Mouse (Mus musculus) liver, embryonic 14.5 days (tissue): ENCODE results near the gene Met. TPM values are rescaled to one million over a fixed set of nuclear protein-coding genes. Genes with fewer than 3 reads are reported as not detected.

ENCODE experiments used
- ATAC-seq: fragments of 200-750 bp; cut with Nextera tagmentation; 2 replicates; pipeline ENCODE4 v1.8.0; 2017; ENCODE audit warnings: moderate number of reproducible peaks, mild to moderate bottlenecking, moderate library complexity; ENCODE audit not compliant: insufficient read depth
- DNase-seq, 3 experiments: peaks; one replicate each; pipeline ENCODE4 v3.0.0-alpha.2; 2012 to 2013; ENCODE audit warnings: low read depth in 3 of 3, low spot score in 3 of 3
- H3K27ac ChIP-seq: fragments of 300-500 bp; sonication (generic); 2 replicates; pipeline ENCODE4 v1.5.1; 2014; ENCODE audit warnings: moderate library complexity, mild to moderate bottlenecking, control low read depth, inconsistent platforms
- H3K27me3 ChIP-seq: fragments of 300-500 bp; sonication (generic); 2 replicates; pipeline ENCODE4 v1.6.1; 2014; ENCODE audit warnings: mild to moderate bottlenecking, low read length, moderate library complexity; ENCODE audit not compliant: control insufficient read depth, insufficient read depth
- H3K36me3 ChIP-seq: fragments of 300-500 bp; sonication (generic); replicated peaks from 2 replicates; pipeline ENCODE4 v1.6.1; 2014; ENCODE audit warnings: low read depth; ENCODE audit not compliant: control insufficient read depth, insufficient read depth
- H3K4me1 ChIP-seq, 2 experiments: fragments of 200-500 bp in 1 of 2; fragments of 300-500 bp in 1 of 2; sonication (generic) in 1 of 2; replicated peaks; 2 replicates each; pipeline ENCODE4 v1.6.1; 2012 to 2014; ENCODE audit warnings: antibody characterized with exemption in 1 of 2, inconsistent platforms in 1 of 2, low read length in 1 of 2; ENCODE audit not compliant: control insufficient read depth in 2 of 2, insufficient read depth in 2 of 2
- H3K4me2 ChIP-seq: fragments of 300-500 bp; sonication (generic); 2 replicates; pipeline ENCODE4 v1.6.1; 2014; ENCODE audit warnings: low read depth, mild to moderate bottlenecking, control low read depth, moderate library complexity
- H3K4me3 ChIP-seq, 2 experiments: fragments of 200-500 bp in 1 of 2; fragments of 300-500 bp in 1 of 2; sonication (generic) in 1 of 2; 2 replicates each; pipeline ENCODE4 v1.5.1; 2012 to 2014; ENCODE audit warnings: low read depth in 2 of 2, low read length in 2 of 2, mild to moderate bottlenecking in 2 of 2, control low read depth in 1 of 2, inconsistent platforms in 1 of 2, moderate library complexity in 1 of 2; ENCODE audit not compliant: insufficient read depth in 1 of 2
- H3K9ac ChIP-seq: fragments of 300-500 bp; sonication (generic); replicated peaks from 2 replicates; pipeline ENCODE4 v1.6.1; 2014; ENCODE audit warnings: mild to moderate bottlenecking, control low read depth, moderate library complexity
- H3K9me3 ChIP-seq: fragments of 300-500 bp; sonication (generic); 2 replicates; pipeline ENCODE4 v1.6.1; 2016; ENCODE audit warnings: low read length, mixed read lengths; ENCODE audit not compliant: control insufficient read depth
- CTCF ChIP-seq: IDR thresholded peaks from 2 replicates; pipeline ENCODE4 v1.5.1; 2016; ENCODE audit warnings: antibody characterized with exemption, low read depth, control low read depth
- EP300 ChIP-seq: IDR thresholded peaks from 2 replicates; pipeline ENCODE4 v1.6.1; 2016; ENCODE audit warnings: antibody characterized with exemption, low read depth
- WGBS: fragments of 180-500 bp; shearing (Covaris S2); extraction: QIAGEN DNeasy Blood & Tissue Kit; methylation state at CpG from one replicate; pipeline ENCODE4 v1.1.7; 2014; ENCODE audit not compliant: insufficient replicate concordance; 5-methylcytosine and 5-hydroxymethylcytosine counted together
- polyA plus RNA-seq, 2 experiments: library from polyadenylated mRNA; depleted of rRNA in 1 of 2; stranded (reverse) in 1 of 2; unstranded in 1 of 2; fragments of >200 nt; fragmentation: Nextera tagmentation in 1 of 2; extraction: Ambion mirVana in 1 of 2; gene quantifications; 2 replicates each; pipeline versions ENCODE4 v1.2.1 to v1.2.3; 2012 to 2014

Met gene
- polyA plus RNA-seq, 2 experiments: 3.1 to 5.5 TPM

DNA sequence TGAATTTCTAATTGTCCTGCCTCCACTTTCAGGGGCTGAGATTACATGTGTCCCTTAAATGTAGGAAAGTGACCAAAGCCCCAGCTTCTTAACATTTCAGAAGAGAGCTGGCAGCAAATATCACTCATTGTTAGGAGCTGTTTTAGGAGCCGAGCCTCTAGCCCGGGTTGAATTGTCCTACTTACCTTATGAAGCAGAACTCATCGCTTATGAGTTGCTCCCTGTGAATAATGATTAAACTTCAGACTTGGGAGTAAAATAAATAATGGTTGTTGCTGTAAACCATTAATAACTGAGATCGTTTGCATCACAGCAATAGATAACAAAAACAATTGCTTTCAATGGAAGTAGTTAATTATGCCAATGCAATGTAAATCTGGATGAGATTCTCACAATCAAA, 20.3 kb upstream of the Met start:
- H3K4me2 ChIP-seq: no peak overlapping the region
- no peak overlapping the region for H3K4me3 ChIP-seq
- DNase-seq (no peak), ATAC-seq (no peak)
- no peaks in the 10 kb centered on the region for H3K27me3 ChIP-seq
- H3K9me3 ChIP-seq: no peaks in the 10 kb centered on the region
- WGBS: 63% methylated on average over 4 of the region's 4 CpGs
- no peak for TF ChIP-seq EP300
- H3K9ac ChIP-seq: no peak overlapping the region
- H3K27ac ChIP-seq: no peak overlapping the region
- H3K36me3 ChIP-seq: no peaks in the 10 kb centered on the region
- no peaks in the 10 kb centered on the region for H3K4me1 ChIP-seq

DNA sequence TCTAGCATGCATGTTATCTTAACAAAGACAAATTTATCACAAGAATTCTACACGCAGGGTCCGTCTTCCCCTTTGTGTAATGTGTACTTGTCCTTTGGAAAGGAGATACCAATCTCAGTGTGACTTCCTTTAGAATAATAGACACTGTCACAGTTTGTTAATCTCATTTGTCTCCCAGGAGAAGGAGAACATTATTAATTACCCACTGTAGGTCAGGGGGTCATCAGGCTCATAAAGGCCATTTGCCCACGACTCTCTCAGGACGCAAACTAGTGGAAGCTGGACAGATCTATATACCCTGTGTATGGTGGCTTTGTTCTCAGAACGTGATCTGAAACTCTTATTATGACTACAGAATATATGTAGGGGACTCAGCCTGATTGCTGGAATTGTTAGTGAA, 12.3 kb upstream of the Met start:
- no peak overlapping the region for H3K27ac ChIP-seq
- no peaks in the 10 kb centered on the region for H3K9me3 ChIP-seq
- TF ChIP-seq EP300 (no peak), CTCF (no peak)
- DNase-seq (no peak), ATAC-seq (no peak)
- no peak overlapping the region for H3K9ac ChIP-seq
- no peaks in the 10 kb centered on the region for H3K4me1 ChIP-seq
- H3K36me3 ChIP-seq: no peaks in the 10 kb centered on the region
- H3K4me2 ChIP-seq: no peak overlapping the region
- no peak overlapping the region for H3K4me3 ChIP-seq
- H3K27me3 ChIP-seq: no peaks in the 10 kb centered on the region
- WGBS: 31% methylated on average over 5 of the region's 5 CpGs

DNA sequence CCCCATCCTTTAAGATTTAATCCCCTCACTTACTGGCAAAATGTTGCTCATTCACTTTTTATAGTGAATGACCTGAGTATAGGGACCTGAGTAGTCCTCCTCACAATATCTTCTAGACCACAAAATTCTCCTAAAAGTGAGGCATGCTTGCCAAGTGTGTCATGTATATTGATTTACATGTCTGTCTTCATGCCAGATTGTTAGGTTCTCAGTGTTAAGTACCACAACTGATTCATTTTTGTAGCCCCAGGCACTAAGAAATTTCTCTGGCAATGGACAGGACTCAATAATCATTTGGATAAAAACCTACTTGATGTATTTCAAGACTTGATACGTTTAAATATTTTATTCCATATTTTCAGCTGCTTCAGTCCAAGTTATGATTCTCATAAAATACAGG, 8.5 kb upstream of the Met start:
- Histone ChIP-seq H3K4me3 (no peak overlapping the region), H3K9ac (no peak overlapping the region), H3K27ac (no peak overlapping the region), H3K27me3 (no peaks in the 10 kb centered on the region), H3K4me2 (no peak overlapping the region), H3K4me1 (no peaks in the 10 kb centered on the region), H3K36me3 (no peaks in the 10 kb centered on the region), H3K9me3 (no peaks in the 10 kb centered on the region)
- ATAC-seq (no peak), DNase-seq (no peak)
- WGBS: 48% methylated on average over 1 of the region's 1 CpGs
- TF ChIP-seq EP300: no peak
- no peak for TF ChIP-seq CTCF

DNA sequence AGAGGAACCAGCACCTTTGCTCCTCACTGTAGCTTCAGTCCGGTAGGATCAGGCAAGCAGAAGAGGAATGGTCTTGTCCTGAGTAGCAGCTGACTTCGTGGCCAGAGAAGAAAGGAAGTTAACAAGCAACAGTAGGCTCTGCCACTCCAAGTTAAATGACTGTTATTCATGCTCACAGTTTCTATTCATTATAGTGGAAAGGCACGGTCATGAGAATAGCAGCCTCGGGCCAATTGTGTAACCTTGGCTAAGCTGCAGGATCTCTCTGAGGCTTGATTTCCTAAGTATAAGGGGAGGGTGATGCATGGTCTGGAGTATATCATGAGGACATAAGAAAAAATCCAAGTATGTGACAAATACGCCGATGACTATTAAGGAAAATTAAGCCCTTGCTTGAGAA, 4.0 kb upstream of the Met start:
- peaks cover 2% of the 10 kb centered on the region; the same call in 1 of the 2 replicates for H3K27me3 ChIP-seq
- no peak overlapping the region for H3K4me2 ChIP-seq
- 49% methylated on average over 6 of the region's 6 CpGs for WGBS
- H3K4me1 ChIP-seq: no peaks in the 10 kb centered on the region
- H3K9me3 ChIP-seq: no peaks in the 10 kb centered on the region
- no peak for DNase-seq
- H3K4me3 ChIP-seq: no peak overlapping the region
- H3K36me3 ChIP-seq: no peaks in the 10 kb centered on the region
- no peak for TF ChIP-seq EP300
- TF ChIP-seq CTCF: no peak
- H3K27ac ChIP-seq: no peak overlapping the region
- ATAC-seq: no peak
- H3K9ac ChIP-seq: no peak overlapping the region

DNA sequence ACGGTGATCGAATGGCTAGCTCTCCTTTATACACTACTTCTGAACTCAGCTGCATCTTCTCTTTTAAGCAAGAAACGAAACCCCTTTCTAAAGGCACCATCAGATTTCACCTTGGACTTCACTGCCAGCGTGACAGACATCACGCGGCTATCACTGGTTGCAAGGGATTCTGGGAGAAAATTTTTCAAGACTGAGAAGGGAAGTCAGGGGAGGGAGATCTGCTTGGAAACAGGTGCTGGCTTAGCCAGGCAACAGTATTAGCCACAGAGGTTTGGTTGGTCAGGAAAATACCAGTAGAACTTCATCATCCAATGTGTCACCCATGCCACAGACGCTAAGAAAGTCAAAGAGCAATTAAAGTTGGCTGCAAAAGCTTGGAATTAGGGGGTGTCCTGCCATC, 2.2 kb upstream of the Met start:
- Histone ChIP-seq H3K4me2 (no peak overlapping the region), H3K9me3 (no peaks in the 10 kb centered on the region), H3K36me3 (no peaks in the 10 kb centered on the region), H3K4me3 (no peak overlapping the region), H3K4me1 (no peaks in the 10 kb centered on the region), H3K27ac (no peak overlapping the region), H3K27me3 (peaks cover 2% of the 10 kb centered on the region; the same call in 1 of the 2 replicates), H3K9ac (no peak overlapping the region)
- no peak for DNase-seq
- 48% methylated on average over 7 of the region's 7 CpGs for WGBS
- TF ChIP-seq CTCF (no peak), EP300 (no peak)
- ATAC-seq: no peak
